Mouse (Mus musculus) cerebellum, adult 2 months (tissue): ENCODE results near the gene Gcm2.

Experiments
- CTCF ChIP-seq: fragments of 200-500 bp; IDR thresholded peaks from 2 replicates; pipeline ENCODE4 v1.5.1; 2011; ENCODE audit warnings: low read depth, mild to moderate bottlenecking, control low read depth, low read length, moderate library complexity, borderline replicate concordance; ENCODE audit not compliant: insufficient read depth
- POLR2A ChIP-seq: fragments of 200-500 bp; IDR thresholded peaks from 2 replicates; pipeline ENCODE4 v1.6.1; 2011; ENCODE audit warnings: low read length, control low read depth, borderline replicate concordance; ENCODE audit not compliant: insufficient read depth

DNA sequence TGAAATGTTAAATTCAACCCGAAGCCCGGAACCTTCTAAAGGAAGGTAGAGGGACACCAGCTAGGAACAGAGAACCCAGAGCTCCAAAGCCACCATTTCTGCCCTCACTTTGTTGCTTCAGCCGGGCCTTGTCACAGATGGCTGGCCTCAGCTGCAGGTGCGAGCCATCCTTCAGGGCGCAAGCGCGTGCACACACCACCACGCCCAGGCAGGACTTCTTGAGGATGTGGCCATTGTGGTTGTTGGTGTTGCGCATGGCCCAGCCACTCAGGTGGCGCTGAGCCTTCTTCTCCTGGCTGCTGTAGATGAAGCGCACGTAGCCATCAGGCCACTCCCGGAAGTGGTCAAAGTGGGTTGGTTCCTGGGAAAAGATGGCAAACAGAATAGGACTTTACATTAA is 5.3 kb downstream of the Gcm2 start:
- TF ChIP-seq CTCF (no peak), POLR2A (no peak)
